Mouse (Mus musculus): ENCODE data around the gene Pak4.
A peak's percentile ranks its signal among the peaks of the same experiment; 100 is the strongest.
"Not testable (repeated sequence)": the region's sequence is repeated elsewhere in the genome, so short reads cannot be mapped to it uniquely, and the experiment has no call there.

The Pak4 gene

DNA sequence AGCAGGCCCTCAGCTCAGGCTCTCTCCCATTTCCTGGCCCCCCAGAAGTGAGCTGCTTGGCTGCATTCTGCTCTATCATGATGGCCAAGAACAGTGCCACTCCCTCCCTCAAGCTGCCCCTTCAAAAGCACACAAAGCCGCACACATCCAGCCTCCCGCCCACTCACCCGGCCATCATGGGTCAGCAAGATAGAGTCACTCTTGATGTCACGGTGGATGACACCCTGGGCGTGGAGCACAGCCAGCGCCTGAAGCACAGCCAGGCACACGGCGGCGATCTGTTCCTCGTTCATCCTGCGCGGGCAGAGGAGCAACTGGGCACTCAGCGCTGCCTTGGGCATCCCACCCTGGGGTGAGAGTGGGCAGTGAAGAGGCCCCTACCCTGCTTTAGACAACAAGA lies 35.6 kb downstream of the Pak4 start:
- no peak for DNase-seq (ENCODE audit: low read depth, low spot score)

DNA sequence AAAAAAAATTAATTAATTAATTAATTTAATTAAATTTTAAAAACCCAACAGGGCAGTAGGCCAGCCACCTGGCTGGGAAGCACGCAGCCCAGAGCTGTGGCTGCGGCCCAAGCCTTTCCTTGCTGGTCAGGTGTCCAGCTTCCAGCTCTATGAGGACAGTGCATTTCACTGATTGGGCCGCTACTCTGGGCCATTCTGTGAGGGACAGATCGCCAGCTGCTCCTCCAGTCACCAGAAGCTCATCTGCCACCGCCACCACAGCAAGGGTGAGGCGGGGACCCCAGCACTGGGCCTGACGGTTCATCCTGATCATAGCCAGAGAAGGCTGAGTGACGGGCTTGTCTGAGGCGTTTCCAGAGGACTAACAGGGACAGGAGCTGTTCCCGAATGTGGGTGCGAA lies 36.0 kb downstream of the Pak4 start:
- no peak for DNase-seq (ENCODE audit: low read depth, low spot score)

DNA sequence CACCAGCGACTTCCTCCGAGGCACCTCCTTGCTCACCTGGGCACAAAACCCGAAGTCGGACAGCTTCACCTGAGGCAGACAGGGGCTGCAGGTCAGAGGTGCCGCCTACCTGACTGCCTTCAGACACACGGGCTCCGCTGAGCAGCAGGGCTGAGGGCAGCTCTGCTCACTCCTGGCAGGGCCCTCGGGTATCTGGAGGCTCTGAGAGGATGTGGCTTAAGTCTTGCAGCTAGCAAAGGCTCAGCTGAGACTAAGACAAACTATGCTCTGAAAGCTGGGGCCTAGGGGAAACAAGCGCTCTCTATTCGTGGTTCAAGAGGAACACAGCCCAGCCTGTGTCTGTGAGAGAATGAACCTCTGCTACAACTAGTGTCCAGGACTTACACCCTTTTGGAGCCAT lies 37.1 kb downstream of the Pak4 start:
- DNase-seq (ENCODE audit: low read depth, low spot score): no peak

GRCm38 (mm10) chr7:28558486-28558885 lies 39.5 kb downstream of the Pak4 start:
- no peak for DNase-seq (ENCODE audit: low read depth, low spot score)

DNA sequence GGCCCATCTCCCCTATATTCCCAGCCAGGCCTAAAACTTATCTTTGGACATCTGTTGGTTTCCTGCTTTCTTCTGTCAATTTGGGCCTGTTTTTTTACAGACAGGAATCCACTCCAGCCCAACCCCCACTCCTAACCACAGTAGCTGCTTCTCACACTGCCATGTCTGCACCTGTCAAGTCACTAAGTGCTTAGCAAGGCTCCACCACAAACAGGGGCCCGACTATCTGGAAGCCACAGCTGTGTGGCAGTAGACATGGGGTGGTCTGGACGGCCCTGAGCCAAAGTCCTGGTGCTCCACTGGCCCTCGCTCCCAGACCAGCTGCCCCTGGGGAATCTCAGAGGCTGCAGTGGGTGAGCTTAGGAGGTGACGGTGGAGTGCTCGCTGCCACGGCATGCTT lies 40.3 kb downstream of the Pak4 start:
- DNase-seq (ENCODE audit: low read depth, low spot score): no peak

DNA sequence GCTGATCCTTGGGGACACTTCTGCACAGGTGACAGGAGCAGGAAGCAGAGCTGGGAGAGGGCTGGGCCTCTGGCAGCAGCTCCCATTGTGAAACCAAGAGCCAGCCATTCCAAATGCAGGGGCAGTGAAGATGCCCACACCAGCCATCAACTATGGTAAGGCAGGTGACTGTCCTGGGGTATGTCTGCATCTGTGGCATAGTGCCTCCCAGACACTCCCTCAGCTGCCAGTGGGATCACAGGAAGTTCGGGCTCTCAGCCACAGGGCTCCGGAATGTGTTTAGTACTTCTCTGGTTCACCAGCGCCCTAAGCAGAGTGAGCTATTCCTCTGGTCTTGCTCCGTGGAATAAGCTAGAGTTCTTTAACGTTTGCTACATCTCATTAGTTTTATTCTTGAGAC lies 40.9 kb downstream of the Pak4 start:
- no peak for DNase-seq (ENCODE audit: low read depth, low spot score)

GRCm38 (mm10) chr7:28555939-28556535 lies 41.9 kb downstream of the Pak4 start:
- DNase-seq (ENCODE audit: low read depth, low spot score): no peak

- no peak for DNase-seq (ENCODE audit: low read depth, low spot score)
Observed at GRCm38 (mm10) chr7:28553076-28553475, 44.9 kb downstream of the Pak4 start.

DNA sequence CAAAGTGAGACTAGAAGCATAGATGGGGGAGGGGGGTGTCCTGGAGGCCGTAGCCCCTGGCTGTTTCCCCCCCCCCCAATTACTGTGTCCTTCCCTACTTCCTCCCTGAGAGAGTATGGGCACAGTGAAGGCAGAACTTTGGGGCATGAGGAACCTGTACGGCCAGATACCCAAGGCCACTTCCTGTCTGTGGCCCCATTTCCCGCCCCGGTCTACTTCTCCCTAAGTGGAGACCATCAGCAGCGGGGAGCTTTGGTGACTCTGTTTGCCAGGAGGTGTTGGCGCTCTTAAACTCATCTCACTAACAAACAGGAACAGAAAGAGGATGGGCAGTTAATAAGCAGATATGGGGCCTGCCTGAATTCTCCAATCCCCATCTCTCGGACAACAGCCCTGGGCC lies 50.4 kb downstream of the Pak4 start:
- DNase-seq (ENCODE audit: low read depth, low spot score): no peak

DNA sequence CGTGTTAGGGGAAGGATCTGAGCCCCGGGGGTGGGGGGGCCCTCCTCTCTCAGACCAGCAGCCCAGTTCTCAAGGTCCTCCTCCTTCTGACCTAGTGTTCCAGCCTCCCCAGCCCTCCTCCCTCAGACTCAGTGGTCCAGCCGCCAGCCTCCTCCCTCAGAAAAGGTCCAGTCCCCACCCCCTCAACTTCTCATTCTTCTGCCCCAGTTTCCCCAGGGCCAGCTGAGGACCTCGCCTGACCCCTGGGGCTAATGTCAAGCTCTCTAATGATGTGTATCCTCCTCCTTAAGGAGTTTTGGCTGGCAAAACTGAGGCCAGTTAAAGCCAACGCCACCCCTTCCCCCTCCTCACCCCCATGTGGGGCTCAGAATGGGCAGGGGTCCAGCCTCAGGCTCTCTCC lies 50.8 kb downstream of the Pak4 start, which contains the start of gene Nccrp1:
Nccrp1 (minus strand) TSS at position 101 of the 400 bp plus-strand sequence.
- no peak for DNase-seq (ENCODE audit: low read depth, low spot score)

GRCm38 (mm10) chr7:28546649-28547048 lies 51.3 kb downstream of the Pak4 start:
- no peak for DNase-seq (ENCODE audit: low read depth, low spot score)

DNA sequence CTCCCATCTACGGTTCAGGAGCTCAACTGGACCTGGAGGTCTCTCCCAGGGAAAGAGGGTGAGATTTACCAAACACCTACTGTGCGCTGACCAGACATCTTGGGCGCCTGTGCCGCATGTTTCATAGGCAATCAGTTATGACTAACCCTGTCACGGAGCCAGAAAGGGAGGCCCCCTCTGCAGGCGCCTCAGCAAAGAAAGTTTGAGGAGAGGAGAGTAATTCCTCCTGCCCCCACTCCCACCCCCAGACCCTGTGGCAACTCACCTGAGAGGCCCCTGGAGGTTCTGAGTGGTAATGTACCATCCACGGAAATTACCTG lies 52.1 kb downstream of the Pak4 start:
- DNase-seq (ENCODE audit: low read depth, low spot score): no peak

DNA sequence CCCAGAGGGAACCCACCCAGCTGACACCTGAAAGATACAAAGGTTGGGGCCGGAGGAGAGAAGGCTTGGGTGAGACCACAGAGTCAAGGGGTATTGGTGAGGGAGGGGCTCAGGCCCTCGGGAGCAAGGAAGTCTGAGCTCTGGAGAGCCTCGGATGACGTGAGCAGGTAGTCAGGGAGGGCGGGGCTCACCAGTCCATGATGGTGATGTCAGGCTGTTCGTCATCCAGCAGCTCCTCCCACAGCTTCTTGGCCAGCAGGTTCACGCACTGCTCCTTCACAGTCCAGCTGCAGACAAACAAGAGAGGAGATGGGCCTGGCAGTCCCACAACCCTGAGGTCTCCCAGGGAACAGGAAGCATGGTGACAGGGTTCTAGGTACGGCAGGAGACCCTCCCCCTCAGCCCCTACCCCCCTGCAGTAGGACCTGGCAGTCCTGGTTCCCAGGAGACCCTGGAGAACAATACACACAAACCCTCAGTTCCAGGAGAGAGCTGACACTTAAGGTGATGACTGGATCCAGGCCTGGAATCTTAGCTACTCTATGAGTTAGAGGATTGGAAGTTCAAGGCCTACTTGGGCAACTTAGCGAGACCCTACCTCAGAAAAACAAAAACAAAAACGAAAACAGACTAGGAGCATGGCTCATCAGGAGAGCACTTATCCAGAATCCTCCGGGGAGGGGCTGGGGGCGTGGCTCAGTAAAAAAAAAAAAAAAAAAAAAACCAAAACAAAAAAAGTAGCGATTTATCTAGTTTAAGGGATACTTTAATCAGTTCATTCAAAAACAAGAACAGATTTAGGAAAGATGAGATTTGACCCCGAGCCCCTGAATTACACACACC lies 52.7 kb downstream of the Pak4 start:
- no peak for DNase-seq (ENCODE audit: low read depth, low spot score)

DNA sequence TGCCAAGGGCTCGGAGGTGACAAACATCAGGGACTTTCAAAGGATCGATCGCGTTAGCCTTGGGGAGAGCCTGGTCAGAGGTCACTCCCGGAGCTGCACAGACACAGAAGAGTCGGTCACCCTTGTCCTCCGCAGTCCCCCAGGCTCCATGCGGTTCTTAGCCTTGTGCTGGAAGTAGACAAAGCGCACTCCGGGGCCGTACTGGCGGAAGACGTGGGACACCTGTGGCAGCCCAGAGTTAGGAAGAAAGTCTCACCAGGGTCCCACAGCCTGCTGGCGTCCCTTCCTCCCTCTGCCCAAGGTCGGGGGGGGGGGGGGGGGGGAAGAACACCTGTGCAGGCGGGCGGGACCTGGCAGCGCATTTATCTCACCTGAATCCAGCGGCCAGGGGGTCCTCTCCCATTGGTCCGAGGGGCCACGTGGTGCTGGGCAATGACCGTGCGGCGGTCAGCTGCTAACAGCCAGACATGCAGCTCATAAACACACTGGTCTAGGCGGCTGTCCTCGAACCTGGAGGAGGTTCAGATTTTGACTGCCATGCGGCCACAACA lies 53.9 kb downstream of the Pak4 start:
- DNase-seq (ENCODE audit: low read depth, low spot score): no peak

DNA sequence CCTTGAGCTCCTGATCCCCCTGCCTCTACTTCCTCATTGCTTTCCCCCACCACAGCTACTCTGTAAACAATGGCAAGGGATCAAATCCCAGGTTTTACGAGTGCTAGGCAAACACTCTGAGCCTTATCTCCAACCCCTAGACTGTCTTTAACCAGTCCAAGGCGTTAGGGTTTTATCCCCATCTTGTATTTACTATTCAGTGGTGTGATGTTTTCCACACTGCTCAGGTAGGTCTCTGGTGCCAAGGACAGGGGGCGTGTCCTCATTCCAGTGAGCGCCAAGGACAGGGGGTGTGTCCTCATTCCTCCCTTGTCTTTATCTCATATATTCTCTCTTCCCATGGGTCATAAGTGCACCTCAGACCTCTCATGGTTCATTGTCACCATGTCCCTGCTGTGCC lies 57.5 kb downstream of the Pak4 start, which contains the start of gene Sycn:
Sycn (plus strand) TSS at position 360 of the 400 bp plus-strand sequence.
- DNase-seq (ENCODE audit: low read depth, low spot score): no peak

DNA sequence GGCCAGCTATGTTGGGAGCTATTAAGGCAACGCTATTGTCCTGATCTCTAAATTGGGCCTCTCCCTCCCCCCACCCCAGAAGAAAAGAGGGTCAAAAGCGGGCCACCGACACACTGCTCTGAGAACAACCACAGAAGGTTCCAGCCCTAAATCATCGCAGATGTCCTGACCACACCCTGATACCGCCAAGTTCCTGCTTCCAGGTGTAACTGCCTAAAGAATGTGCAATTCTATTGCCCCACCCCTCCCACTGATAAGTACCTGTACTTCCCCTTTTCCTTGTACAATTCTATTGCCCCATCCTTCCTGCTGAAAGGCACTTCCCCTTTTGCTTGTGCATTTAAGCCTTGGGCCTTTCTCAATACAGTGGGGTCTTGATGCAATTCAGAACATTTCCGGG lies 59.1 kb downstream of the Pak4 start:
- DNase-seq (ENCODE audit: low read depth, low spot score): not testable (repeated sequence)

GRCm38 (mm10) chr7:28532005-28532404 lies 66.0 kb downstream of the Pak4 start:
- DNase-seq (ENCODE audit: low read depth, low spot score): no peak

DNA sequence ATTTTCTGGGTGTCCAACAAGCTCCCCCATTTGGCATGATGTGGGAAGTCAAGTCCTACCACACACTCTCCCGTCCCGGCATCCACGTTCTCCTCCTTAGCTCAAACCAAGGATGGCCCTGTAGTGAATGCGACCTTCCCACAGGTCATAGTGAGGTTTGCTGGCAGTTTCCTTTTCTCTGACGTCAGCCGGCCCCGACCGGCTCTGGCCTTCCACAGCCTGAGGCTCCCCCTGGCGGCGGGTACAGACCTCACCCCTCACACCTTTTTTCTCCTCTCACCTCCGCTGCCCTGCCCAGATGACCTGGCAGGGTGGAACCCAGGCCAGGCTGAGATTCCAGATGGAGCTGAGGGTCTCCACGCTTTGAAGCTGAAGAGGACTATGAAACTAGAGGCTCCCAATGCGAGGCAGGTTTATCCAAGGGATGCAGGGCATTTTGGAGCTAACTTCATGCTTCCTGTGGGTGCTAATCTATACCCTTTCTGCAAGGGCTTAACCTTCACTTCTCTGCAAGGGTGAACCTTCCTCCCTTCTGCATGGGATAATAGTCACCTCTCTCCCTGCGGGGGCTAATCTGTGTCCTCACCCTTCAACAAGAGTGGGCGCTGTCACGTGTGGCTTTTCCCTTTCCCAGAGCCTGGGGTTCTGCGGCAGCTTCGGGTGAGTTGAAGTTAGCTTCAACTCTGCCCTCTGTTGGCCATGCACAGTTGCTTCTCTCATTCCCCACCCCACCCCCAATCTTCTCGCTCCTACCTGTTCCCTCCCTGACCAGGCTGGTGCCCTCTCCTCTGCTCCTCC lies 69.9 kb downstream of the Pak4 start:
- DNase-seq (ENCODE audit: low read depth, low spot score): peak; percentile 50

DNA sequence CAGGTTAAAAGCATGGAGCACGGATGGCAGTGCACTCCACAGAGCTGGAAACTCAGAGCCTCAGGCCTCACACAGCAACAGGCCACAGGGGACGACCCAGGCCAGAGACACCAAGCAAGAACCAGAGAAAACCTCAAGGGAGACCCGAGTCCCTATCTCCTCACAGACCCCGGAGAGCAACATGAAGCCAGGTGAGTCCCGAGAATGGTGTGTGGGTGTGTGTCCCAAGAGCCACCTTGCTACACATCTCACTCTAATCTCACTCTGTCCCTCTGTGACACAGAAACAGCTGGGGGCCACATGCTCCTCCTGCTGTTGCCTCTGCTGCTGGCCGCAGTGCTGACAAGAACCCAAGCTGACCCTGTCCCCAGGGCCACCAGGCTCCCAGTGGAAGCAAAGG lies 75.4 kb downstream of the Pak4 start, which contains the start of gene Ifnl3:
Ifnl3 (plus strand) TSS at position 301 of the 400 bp plus-strand sequence.
- not testable (repeated sequence) for DNase-seq (ENCODE audit: low read depth, low spot score)

- no peak for DNase-seq (ENCODE audit: low read depth, low spot score)
Observed at GRCm38 (mm10) chr7:28511441-28511840, 86.5 kb downstream of the Pak4 start.

GRCm38 (mm10) chr7:28510405-28510974 lies 87.5 kb downstream of the Pak4 start, which contains the start of gene Ifnl2:
Gene Ifnl2 (minus strand): TSS chr7:28510455.
- DNase-seq (ENCODE audit: low read depth, low spot score): not testable (repeated sequence)

DNA sequence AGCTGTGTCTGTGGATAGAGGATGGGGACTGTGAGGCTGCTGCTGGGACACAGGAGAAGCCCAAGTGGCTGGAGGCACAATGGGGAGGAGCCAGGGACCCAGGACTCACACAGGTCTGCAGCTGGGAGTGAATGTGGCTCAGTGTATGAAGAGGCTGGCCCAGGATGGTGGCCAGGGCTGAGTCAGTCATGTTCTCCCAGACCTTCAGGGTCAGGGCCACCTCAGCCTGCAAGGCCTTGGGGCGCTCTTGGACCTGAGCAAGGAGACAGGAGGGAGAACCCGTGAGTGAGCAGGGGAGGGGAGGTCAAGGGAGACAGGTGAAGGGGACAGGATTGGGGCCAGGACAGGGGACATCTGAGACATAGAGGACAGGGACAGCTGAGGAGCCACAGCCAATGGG lies 88.9 kb downstream of the Pak4 start:
- DNase-seq (ENCODE audit: low read depth, low spot score): not testable (repeated sequence)
